Mouse (Mus musculus): Measurements from ENCODE around the gene Glb1. TPM values are rescaled to one million over a fixed set of nuclear protein-coding genes. Genes with fewer than 3 reads are reported as not detected.

The Glb1 gene
- polyA plus RNA-seq, 1 experiment from 2014 or later: 13.5 TPM

DNA sequence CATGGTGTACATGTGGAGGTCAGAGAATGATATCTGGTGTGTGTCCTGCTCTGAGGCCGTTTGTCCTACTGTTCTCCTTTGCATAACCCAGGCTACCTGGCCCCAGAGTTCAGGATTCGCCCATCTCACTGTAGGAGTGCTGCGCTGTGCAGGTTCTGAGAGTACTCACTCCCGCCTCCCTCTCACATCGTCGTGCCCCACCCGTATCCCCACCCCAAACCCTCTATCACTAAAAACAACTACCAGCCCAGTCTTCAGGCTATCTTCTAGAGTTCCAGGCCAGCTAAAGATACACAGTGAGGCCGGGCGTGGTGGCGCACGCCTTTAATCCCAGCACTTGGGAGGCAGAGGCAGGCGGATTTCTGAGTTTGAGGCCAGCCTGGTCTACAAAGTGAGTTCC is 1.2 kb upstream of the Glb1 start:
- Histone ChIP-seq H3K9ac (no peak overlapping the region), H3K27me3 (no peaks in the 10 kb centered on the region), H3K4me1 (replicated peaks) (peaks cover 37% of the 10 kb centered on the region), H3K27ac (replicated peaks) (no peak overlapping the region), H3K9me3 (replicated peaks) (no peaks in the 10 kb centered on the region), H3K4me2 (no peak overlapping the region), H3K36me3 (replicated peaks) (peaks cover 11% of the 10 kb centered on the region), H3K4me3 (replicated peaks) (no peak overlapping the region)
- WGBS (ENCODE audit: insufficient replicate concordance): 48% methylated on average over 12 of the region's 12 CpGs
- peak; percentile 59 for ATAC-seq (ENCODE audit: insufficient read depth)

DNA sequence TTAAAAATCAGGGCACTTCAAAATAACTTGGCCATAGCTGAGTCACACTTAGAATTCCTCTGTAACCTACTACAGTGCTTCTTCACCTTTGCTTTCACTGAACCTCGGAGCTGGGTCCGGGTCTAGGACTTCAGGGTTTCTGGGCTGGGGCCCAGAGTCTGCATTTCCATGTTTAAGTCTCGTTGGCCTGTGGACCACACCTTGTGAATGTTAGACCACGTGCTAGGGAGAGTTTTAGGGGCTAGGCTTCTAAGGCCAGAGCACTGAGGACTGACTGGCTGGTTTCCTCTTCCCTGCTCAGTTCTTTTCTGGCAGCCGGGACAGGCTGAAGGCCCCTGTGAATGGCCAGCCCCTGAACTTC is 308 bp upstream of the Glb1 start:
- Histone ChIP-seq H3K4me1 (replicated peaks) (peaks cover 30% of the 10 kb centered on the region), H3K9ac (peak overlapping the region; percentile 68; the same call in 1 of the 2 replicates), H3K9me3 (replicated peaks) (no peaks in the 10 kb centered on the region), H3K27me3 (no peaks in the 10 kb centered on the region), H3K4me3 (replicated peaks) (peak overlapping the region; percentile 76), H3K36me3 (replicated peaks) (peaks cover 20% of the 10 kb centered on the region), H3K4me2 (peak overlapping the region; percentile 88), H3K27ac (replicated peaks) (peak overlapping the region; percentile 74)
- 12% methylated on average over 5 of the region's 5 CpGs for WGBS (ENCODE audit: insufficient replicate concordance)
- ATAC-seq (ENCODE audit: insufficient read depth): no peak; the same call in 1 of the 2 replicates

DNA sequence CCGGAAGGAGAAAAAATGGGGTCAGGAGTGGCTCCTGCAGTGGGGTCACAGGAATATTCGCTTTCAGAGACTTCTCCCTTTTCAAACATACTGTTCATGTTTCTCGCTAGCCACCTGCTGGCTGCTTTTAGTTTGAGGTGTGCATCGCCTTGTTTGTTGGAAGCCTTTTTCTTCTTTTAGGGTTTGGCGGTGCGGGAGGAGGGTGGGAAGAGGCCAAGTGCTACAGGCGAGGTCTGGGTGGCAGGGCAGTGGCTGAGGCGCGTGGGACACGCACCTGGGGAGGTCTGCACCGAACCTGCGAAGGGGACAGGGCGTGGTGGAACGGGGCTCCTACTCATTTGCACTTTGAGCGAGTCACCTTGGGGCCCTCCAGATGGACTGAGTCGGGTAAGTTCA is 807 bp downstream of the Glb1 start:
- Histone ChIP-seq H3K4me2 (peak overlapping the region; percentile 88), H3K27me3 (no peaks in the 10 kb centered on the region), H3K4me3 (replicated peaks) (peak overlapping the region; percentile 76), H3K9ac (peak overlapping the region; percentile 68), H3K27ac (replicated peaks) (peak overlapping the region; percentile 74), H3K36me3 (replicated peaks) (peaks cover 27% of the 10 kb centered on the region), H3K9me3 (replicated peaks) (no peaks in the 10 kb centered on the region), H3K4me1 (replicated peaks) (peaks cover 30% of the 10 kb centered on the region)
- ATAC-seq (ENCODE audit: insufficient read depth): no peak
- WGBS (ENCODE audit: insufficient replicate concordance): 1% methylated on average over 16 of the region's 16 CpGs

DNA sequence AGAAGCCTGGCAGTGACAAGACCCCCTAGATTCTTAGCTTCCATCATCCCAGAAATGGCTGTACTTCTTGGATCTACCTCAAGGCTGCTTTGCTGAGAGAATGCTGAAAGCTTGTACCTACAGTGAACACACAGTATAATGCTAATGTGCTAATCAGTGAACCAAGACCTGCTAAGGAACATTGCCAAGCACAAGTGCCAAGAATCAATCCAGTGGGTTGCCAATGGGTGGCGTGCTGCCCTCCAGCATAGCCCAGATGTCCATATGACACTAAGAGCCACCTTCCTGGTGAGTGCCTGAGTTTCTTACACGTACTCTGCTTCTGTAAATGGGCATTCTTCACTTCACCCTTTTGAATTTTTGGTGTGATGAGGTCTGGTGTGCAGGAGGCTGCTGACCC is 6.8 kb downstream of the Glb1 start:
- no peak for ATAC-seq (ENCODE audit: insufficient read depth)
- Histone ChIP-seq H3K27me3 (no peaks in the 10 kb centered on the region), H3K9me3 (replicated peaks) (no peaks in the 10 kb centered on the region), H3K36me3 (replicated peaks) (peaks cover 66% of the 10 kb centered on the region), H3K4me3 (replicated peaks) (no peak overlapping the region), H3K27ac (replicated peaks) (no peak overlapping the region), H3K4me2 (no peak overlapping the region), H3K4me1 (replicated peaks) (0 out of 2 replicates have a peak, but pooled peaks cover 3% of the 10 kb centered on the region), H3K9ac (no peak overlapping the region)
- WGBS (ENCODE audit: insufficient replicate concordance): 61% methylated on average over 2 of the region's 2 CpGs

DNA sequence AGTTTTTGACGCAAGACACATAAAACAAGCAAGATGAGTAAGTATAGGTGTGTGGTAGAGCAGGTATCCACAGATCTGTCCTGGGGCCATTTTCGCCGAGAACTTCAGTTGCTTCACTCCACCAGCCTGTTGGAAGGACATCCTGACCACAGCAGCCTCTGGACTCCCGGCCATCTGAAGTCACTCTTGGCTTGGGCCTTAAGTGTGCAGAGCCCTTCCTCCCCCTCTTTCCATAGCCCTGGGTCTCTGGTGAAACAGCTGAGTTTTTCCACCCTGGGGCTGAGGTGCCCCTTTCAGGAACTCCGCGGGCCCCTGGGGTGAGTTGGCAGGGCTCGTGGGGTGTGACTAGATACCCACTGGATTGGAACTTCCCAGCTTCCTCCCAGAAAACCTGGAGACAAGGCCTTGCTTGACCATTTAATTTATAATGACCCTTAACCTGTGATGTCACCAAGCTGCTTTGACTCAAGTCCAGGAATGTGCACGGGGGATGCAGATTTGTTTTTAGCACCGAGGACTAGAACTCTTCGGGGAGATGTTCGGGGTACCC is 9.5 kb downstream of the Glb1 start:
- ATAC-seq (ENCODE audit: insufficient read depth): no peak
- no peak overlapping the region for H3K4me2 ChIP-seq
- no peaks in the 10 kb centered on the region for H3K27me3 ChIP-seq
- H3K36me3 ChIP-seq (replicated peaks): peaks cover 48% of the 10 kb centered on the region
- H3K9me3 ChIP-seq (replicated peaks): no peaks in the 10 kb centered on the region
- no peaks in the 10 kb centered on the region for H3K4me1 ChIP-seq (replicated peaks)
- H3K4me3 ChIP-seq (replicated peaks): no peak overlapping the region
- H3K9ac ChIP-seq: no peak overlapping the region
- WGBS (ENCODE audit: insufficient replicate concordance): 80% methylated on average over 11 of the region's 11 CpGs
- no peak overlapping the region for H3K27ac ChIP-seq (replicated peaks)

DNA sequence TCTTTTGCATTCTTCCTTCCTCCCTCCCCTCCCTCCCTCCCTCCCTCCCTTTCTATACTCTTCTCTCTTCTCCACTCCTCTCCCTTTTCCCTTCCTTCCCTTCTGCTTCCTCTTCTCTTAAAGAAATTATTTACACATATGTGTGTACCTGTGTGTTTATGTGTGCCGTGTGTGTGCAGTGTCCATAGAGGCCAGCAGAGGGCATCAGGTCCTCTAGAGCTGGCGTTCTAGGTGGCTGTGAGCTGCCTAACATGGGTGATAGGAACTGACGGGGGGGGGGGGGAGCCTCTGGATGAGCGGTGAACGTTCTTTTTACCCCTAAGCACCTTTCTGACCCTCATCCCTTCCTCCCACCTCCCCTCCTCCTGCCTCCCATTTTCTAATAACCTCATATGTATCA is 10.4 kb downstream of the Glb1 start:
- peaks cover 39% of the 10 kb centered on the region for H3K36me3 ChIP-seq (replicated peaks)
- H3K9me3 ChIP-seq (replicated peaks): no peaks in the 10 kb centered on the region
- WGBS (ENCODE audit: insufficient replicate concordance): 85% methylated on average over 5 of the region's 5 CpGs
- no peak overlapping the region for H3K27ac ChIP-seq (replicated peaks)
- no peak for ATAC-seq (ENCODE audit: insufficient read depth)
- H3K4me1 ChIP-seq (replicated peaks): no peaks in the 10 kb centered on the region
- no peak overlapping the region for H3K4me3 ChIP-seq (replicated peaks)
- H3K9ac ChIP-seq: no peak overlapping the region
- no peaks in the 10 kb centered on the region for H3K27me3 ChIP-seq
- H3K4me2 ChIP-seq: no peak overlapping the region

DNA sequence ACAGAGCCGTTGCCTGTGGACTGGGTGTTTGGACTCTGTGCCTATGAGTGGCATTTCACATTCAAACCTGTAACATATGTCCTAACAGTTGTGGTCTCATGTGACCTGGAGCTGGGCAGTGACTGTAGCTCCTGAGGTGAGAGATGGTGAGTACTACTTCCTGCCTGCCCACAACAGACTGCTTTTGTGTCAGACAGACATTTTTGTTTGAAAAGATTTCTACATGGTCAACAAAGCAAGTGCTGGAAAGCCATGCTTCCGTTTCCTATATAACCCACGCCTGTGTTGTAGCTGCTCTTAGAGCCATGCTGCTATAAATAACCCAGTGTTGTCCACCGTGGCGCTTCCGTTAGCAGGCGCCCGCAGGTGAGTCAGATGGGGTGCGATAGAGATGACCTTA is 11.5 kb downstream of the Glb1 start:
- no peak overlapping the region for H3K9ac ChIP-seq
- peaks cover 39% of the 10 kb centered on the region for H3K36me3 ChIP-seq (replicated peaks)
- ATAC-seq (ENCODE audit: insufficient read depth): no peak
- H3K4me3 ChIP-seq (replicated peaks): no peak overlapping the region
- 75% methylated on average over 9 of the region's 9 CpGs for WGBS (ENCODE audit: insufficient replicate concordance)
- H3K4me2 ChIP-seq: no peak overlapping the region
- no peaks in the 10 kb centered on the region for H3K27me3 ChIP-seq
- no peaks in the 10 kb centered on the region for H3K9me3 ChIP-seq (replicated peaks)
- H3K4me1 ChIP-seq (replicated peaks): 0 out of 2 replicates have a peak, but pooled peaks cover 4% of the 10 kb centered on the region
- no peak overlapping the region for H3K27ac ChIP-seq (replicated peaks)

DNA sequence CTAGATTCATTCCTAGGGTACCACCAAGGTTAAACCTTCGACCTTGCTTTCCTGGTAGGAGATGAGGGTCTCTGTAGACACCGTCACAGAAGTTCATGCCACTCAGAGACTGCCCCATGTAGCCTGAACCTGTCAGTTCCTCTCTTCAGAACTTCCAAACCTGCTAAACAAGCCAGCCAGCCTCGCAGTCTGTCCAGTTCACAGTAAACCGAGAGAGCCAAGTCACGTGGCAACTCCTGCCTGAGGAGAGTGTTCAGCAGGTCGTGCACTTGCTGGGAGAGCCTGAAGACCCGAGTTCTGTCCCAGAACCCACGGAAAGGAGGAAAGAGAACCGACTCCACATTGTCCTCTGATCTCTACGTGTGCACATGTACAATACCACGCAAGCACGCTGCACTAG is 13.0 kb downstream of the Glb1 start:
- no peak overlapping the region for H3K4me2 ChIP-seq
- WGBS (ENCODE audit: insufficient replicate concordance): 73% methylated on average over 12 of the region's 12 CpGs
- H3K9me3 ChIP-seq (replicated peaks): no peaks in the 10 kb centered on the region
- no peak overlapping the region for H3K27ac ChIP-seq (replicated peaks)
- H3K36me3 ChIP-seq (replicated peaks): peaks cover 30% of the 10 kb centered on the region
- no peak overlapping the region for H3K4me3 ChIP-seq (replicated peaks)
- H3K9ac ChIP-seq: no peak overlapping the region
- 0 out of 2 replicates have a peak, but pooled peaks cover 7% of the 10 kb centered on the region for H3K4me1 ChIP-seq (replicated peaks)
- H3K27me3 ChIP-seq: no peaks in the 10 kb centered on the region
- ATAC-seq (ENCODE audit: insufficient read depth): no peak

DNA sequence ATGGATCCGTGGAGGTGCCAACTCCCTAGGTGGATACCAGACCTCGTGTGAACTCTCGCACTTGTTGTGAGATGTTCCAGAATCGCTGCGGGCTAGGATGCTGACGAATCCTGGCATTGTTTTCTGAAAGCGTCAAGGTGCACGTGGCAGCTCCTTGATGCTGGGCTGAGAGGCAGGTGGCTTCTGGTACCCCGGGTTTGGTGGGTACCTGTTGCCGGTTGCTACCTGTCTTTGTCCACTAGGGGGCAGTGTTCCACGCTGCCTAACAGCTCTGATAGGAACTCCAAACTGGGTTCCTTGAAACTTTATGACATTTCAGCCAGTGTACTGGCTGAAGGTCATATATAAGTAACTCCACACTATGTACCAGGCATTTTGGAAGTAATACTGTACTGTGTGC is 14.8 kb downstream of the Glb1 start:
- Histone ChIP-seq H3K9ac (no peak overlapping the region), H3K36me3 (replicated peaks) (peaks cover 15% of the 10 kb centered on the region), H3K4me1 (replicated peaks) (0 out of 2 replicates have a peak, but pooled peaks cover 7% of the 10 kb centered on the region), H3K9me3 (replicated peaks) (no peaks in the 10 kb centered on the region), H3K27ac (replicated peaks) (no peak overlapping the region), H3K4me2 (no peak overlapping the region), H3K27me3 (no peaks in the 10 kb centered on the region), H3K4me3 (replicated peaks) (no peak overlapping the region)
- 30% methylated on average over 11 of the region's 11 CpGs for WGBS (ENCODE audit: insufficient replicate concordance)
- ATAC-seq (ENCODE audit: insufficient read depth): no peak

DNA sequence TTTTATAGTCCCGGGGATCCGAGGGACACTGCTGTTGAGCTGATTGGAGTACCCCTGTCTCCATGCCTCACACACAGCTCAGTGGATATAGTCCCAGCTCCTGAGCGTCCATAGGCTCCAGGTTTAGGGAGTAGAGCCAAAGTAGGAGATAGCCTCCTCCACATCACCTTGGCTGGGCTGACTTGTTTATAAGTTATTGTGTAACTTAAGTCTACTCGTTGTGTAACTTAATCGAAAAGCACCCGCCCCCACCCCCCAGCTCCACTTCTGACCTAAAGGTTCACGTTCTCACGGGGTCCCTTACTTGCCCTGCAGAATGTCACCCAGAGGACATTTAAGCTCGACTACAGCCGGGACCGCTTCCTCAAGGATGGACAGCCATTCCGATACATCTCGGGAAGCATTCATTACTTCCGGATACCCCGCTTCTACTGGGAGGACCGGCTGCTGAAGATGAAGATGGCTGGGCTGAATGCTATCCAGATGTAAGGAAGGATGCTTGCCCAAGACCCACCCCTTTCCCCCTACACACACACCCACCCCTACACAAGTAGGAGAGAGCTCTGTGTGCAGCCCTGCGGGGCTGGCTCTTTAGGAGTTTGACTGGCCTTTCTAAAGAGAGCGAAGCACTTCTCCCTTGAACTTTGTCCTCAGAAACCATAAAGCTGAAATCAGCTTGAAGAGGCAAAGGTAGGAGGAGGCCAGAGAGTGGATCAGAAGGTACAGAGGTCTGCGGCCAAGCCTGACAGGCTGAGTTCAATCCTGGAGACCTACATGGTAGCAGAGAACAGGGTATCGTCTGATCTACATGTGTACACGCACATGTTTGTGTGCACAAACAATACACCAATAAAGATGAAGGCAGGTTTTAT is 16.0 kb downstream of the Glb1 start:
- H3K4me2 ChIP-seq: no peak overlapping the region
- no peak for ATAC-seq (ENCODE audit: insufficient read depth)
- H3K9ac ChIP-seq: no peak overlapping the region
- H3K4me1 ChIP-seq (replicated peaks): 0 out of 2 replicates have a peak, but pooled peaks cover 7% of the 10 kb centered on the region
- no peak overlapping the region for H3K4me3 ChIP-seq (replicated peaks)
- no peak overlapping the region for H3K27ac ChIP-seq (replicated peaks)
- H3K9me3 ChIP-seq (replicated peaks): no peaks in the 10 kb centered on the region
- 77% methylated on average over 21 of the region's 21 CpGs for WGBS (ENCODE audit: insufficient replicate concordance)
- no peaks in the 10 kb centered on the region for H3K27me3 ChIP-seq
- peaks cover 5% of the 10 kb centered on the region; the same call in 1 of the 2 replicates for H3K36me3 ChIP-seq (replicated peaks)

DNA sequence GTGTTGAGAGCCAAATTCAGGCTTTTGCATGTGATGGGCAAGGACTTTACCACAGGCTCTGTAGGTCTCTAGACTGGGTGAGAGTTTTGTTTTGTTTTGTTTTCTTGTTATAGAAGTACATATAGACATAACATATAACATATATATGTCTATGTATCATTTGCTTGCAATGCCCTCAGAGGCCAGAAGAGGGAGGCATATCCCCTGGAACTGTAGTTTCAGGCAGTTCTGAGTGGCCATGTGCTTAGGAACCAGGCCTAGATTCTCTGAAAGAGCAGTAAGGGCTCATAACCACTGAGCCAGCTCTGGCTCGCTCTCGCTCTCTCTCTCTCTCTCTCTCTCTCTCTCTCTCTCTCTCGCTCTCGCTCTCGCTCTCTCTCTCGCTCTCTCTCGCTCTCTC is 17.3 kb downstream of the Glb1 start:
- no peaks in the 10 kb centered on the region for H3K27me3 ChIP-seq
- H3K9ac ChIP-seq: no peak overlapping the region
- H3K4me3 ChIP-seq (replicated peaks): no peak overlapping the region
- ATAC-seq (ENCODE audit: insufficient read depth): no peak
- H3K4me1 ChIP-seq (replicated peaks): 0 out of 2 replicates have a peak, but pooled peaks cover 7% of the 10 kb centered on the region
- H3K4me2 ChIP-seq: no peak overlapping the region
- no peak overlapping the region for H3K27ac ChIP-seq (replicated peaks)
- H3K36me3 ChIP-seq (replicated peaks): no peaks in the 10 kb centered on the region
- no peaks in the 10 kb centered on the region for H3K9me3 ChIP-seq (replicated peaks)
- WGBS (ENCODE audit: insufficient replicate concordance): 89% methylated on average over 7 of the region's 7 CpGs

Measured in liver, embryonic 15.5 days (tissue).